Mouse (Mus musculus) hindbrain, embryonic 13.5 days (tissue): ENCODE measurements around the gene Taldo1. TPM values are rescaled to one million over a fixed set of nuclear protein-coding genes. Genes with fewer than 3 reads are reported as not detected.
"Not testable (repeated sequence)": the region's sequence is repeated elsewhere in the genome, so short reads cannot be mapped to it uniquely, and the experiment has no call there.

ENCODE experiments used
- ATAC-seq: fragments of 200-750 bp; cut with Nextera tagmentation; 2 replicates; pipeline ENCODE4 v1.8.0; 2017; ENCODE audit warnings: moderate TSS enrichment; ENCODE audit not compliant: low FRiP score
- H3K27ac ChIP-seq: fragments of 300-500 bp; sonication (generic); 2 replicates; pipeline ENCODE4 v1.5.1; 2015; ENCODE audit warnings: inconsistent platforms, mild to moderate bottlenecking, moderate library complexity
- H3K27me3 ChIP-seq: fragments of 300-500 bp; sonication (generic); 2 replicates; pipeline ENCODE4 v1.6.1; 2015; ENCODE audit warnings: mild to moderate bottlenecking, inconsistent platforms
- H3K36me3 ChIP-seq: fragments of 300-500 bp; sonication (generic); 2 replicates; pipeline ENCODE4 v1.6.1; 2015; ENCODE audit warnings: mild to moderate bottlenecking, inconsistent platforms
- H3K4me1 ChIP-seq: fragments of 300-500 bp; sonication (generic); replicated peaks from 2 replicates; pipeline ENCODE4 v1.6.1; 2015; ENCODE audit warnings: inconsistent platforms
- H3K4me2 ChIP-seq: fragments of 300-500 bp; sonication (generic); 2 replicates; pipeline ENCODE4 v1.6.1; 2015; ENCODE audit warnings: inconsistent platforms, mild to moderate bottlenecking, moderate library complexity
- H3K4me3 ChIP-seq: fragments of 300-500 bp; sonication (generic); 2 replicates; pipeline ENCODE4 v1.5.1; 2015; ENCODE audit warnings: mild to moderate bottlenecking, inconsistent platforms
- H3K9ac ChIP-seq: fragments of 300-500 bp; sonication (generic); 2 replicates; pipeline ENCODE4 v1.6.1; 2015; ENCODE audit warnings: mild to moderate bottlenecking, inconsistent platforms
- H3K9me3 ChIP-seq: fragments of 300-500 bp; sonication (generic); 2 replicates; pipeline ENCODE4 v1.6.1; 2016; ENCODE audit warnings: inconsistent platforms
- WGBS: fragments of 180-500 bp; shearing (Covaris S2); methylation state at CpG from one replicate; pipeline ENCODE4 v1.1.7; 2015; 5-methylcytosine and 5-hydroxymethylcytosine counted together
- polyA plus RNA-seq: library from polyadenylated mRNA; unstranded; fragments of >200 nt; fragmentation: Nextera tagmentation; extraction: Ambion mirVana; gene quantifications from 2 replicates; pipeline ENCODE4 v1.2.1, GENCODE M21; 2015

Taldo1 gene
- polyA plus RNA-seq, 1 experiment from 2014 or later = 346 TPM

DNA sequence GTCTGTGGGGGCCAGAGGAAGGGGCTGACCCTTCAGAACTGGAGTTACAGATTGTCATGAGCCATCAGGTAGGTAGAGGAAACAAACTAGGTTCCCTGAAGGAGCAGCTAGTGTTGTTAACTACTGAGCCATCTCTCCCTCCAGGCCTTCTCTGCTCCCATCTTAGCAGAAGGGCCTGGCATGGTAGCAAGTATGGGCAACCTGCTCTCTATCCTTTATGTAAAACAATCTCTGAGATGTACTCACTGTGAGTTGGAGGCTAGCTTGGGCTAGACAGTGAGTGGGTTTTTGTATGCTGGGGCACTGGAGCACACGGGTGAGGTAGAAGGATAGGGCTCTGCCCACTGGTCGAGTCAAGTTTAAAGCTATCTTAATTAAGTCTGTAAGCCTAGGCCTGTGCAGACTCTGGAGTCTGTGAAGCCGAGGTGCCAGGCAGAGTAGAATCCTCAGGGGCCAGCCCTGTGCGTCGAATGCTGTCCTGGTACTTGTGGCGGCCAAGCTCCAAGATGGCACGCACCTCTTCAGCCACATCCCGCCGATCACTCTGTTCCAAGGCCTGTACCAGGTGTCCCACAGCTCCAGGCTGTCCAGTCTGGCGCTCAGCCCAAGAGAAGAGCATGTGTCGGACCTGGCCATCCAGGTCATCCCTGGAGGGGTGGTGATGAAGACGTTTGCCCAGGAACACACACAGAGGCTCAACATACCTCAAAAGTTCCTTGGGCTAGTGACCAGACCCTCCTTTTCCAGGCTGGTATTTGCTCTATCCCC, 46.4 kb downstream of the Taldo1 start:
- peaks cover 11% of the 10 kb centered on the region for H3K36me3 ChIP-seq
- peak overlapping the region; percentile 86; the same call in 1 of the 2 replicates for H3K27ac ChIP-seq
- H3K4me3 ChIP-seq = 0 out of 2 replicates have a peak overlapping the region, but pooled peaks have one; percentile 64
- H3K4me2 ChIP-seq = peak overlapping the region; percentile 77; the same call in 1 of the 2 replicates
- H3K9ac ChIP-seq = peak overlapping the region; percentile 85; the same call in 1 of the 2 replicates
- no peaks in the 10 kb centered on the region for H3K9me3 ChIP-seq
- no peak for ATAC-seq
- H3K27me3 ChIP-seq = no peaks in the 10 kb centered on the region
- H3K4me1 ChIP-seq = peaks cover 57% of the 10 kb centered on the region
- WGBS = 93% methylated on average over 12 of the region's 12 CpGs

DNA sequence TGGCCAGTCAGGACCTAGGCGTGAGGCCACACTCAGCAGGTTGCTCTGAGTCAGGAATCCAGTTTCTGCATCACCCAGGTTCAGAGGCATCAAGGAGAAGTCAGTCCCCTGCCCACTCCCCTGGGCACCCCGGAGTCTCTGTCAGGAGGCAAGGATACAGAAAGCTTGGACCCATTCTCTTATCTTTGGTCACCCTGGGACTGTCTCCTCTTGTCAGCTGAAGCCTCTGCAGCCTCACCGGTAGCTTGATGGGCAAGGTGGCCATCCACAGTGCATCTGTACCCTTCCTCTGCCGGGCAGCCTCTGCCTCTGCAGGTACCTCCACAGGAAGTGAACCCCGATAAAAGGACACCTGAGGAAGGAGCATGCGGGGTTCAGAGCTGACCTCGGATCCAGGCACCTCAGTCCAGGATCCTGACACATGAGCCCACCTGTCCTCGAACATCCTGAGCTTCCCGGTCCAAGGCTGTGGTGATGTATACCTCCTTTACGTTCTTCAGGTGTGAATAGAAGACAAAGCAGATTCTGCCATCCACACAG, 47.2 kb downstream of the Taldo1 start:
- 94% methylated on average over 10 of the region's 10 CpGs for WGBS
- Histone ChIP-seq H3K27me3 (no peaks in the 10 kb centered on the region), H3K9me3 (no peaks in the 10 kb centered on the region), H3K9ac (no peak overlapping the region; the same call in 1 of the 2 replicates), H3K4me1 (peaks cover 57% of the 10 kb centered on the region), H3K27ac (no peak overlapping the region), H3K4me3 (no peak overlapping the region), H3K4me2 (no peak overlapping the region), H3K36me3 (peaks cover 6% of the 10 kb centered on the region; the same call in 1 of the 2 replicates)
- no peak for ATAC-seq

DNA sequence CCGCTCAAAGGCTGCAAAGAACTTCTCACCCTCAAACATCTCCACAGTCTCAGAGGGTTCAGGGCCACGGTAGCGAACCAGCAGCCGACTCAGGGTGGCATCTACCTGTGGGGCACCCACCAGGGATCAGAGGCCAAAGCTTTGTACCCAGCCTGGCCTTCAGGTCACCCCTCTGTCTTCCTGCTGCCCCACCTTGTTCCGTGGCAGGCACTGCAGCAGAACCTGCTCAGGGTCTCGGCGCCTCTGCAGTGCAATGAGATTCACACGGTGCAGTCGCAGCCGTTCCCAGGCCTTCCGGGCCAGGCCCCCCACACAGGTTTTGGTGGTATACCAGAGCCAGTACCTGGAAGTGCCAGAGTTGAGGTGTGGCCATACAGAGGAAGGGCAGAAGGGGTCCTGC, 47.8 kb downstream of the Taldo1 start:
- ATAC-seq = no peak
- 93% methylated on average over 11 of the region's 11 CpGs for WGBS
- H3K4me3 ChIP-seq = no peak overlapping the region
- peaks cover 6% of the 10 kb centered on the region; the same call in 1 of the 2 replicates for H3K36me3 ChIP-seq
- no peak overlapping the region for H3K4me2 ChIP-seq
- H3K27ac ChIP-seq = no peak overlapping the region
- no peaks in the 10 kb centered on the region for H3K9me3 ChIP-seq
- no peaks in the 10 kb centered on the region for H3K27me3 ChIP-seq
- 0 out of 2 replicates have a peak overlapping the region, but pooled peaks have one; percentile 13 for H3K9ac ChIP-seq
- peaks cover 52% of the 10 kb centered on the region for H3K4me1 ChIP-seq

DNA sequence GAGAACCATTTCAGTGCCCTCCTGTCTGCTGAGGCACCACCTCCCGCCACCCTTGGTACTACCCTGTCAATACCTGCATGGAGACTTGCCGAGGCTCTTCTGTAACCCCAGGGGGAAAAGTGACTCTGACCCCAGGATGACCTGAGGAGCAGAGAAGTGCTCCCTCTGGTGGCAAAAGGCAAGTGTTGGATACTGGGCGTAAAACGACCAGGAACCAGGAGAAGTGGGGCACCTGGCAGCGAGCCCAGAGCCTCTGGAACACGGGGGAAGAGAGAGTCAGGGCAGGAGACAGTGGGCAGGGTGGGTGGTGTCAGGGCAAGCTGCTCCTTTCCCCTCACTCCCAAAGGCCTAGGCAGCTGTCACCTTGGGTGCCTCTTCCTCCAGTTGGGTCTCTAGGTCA, 48.6 kb downstream of the Taldo1 start:
- Histone ChIP-seq H3K4me3 (no peak overlapping the region), H3K27ac (no peak overlapping the region), H3K9me3 (no peaks in the 10 kb centered on the region), H3K9ac (no peak overlapping the region), H3K4me2 (no peak overlapping the region), H3K4me1 (peaks cover 44% of the 10 kb centered on the region), H3K27me3 (no peaks in the 10 kb centered on the region), H3K36me3 (peaks cover 6% of the 10 kb centered on the region; the same call in 1 of the 2 replicates)
- 37% methylated on average over 6 of the region's 6 CpGs for WGBS
- no peak for ATAC-seq

DNA sequence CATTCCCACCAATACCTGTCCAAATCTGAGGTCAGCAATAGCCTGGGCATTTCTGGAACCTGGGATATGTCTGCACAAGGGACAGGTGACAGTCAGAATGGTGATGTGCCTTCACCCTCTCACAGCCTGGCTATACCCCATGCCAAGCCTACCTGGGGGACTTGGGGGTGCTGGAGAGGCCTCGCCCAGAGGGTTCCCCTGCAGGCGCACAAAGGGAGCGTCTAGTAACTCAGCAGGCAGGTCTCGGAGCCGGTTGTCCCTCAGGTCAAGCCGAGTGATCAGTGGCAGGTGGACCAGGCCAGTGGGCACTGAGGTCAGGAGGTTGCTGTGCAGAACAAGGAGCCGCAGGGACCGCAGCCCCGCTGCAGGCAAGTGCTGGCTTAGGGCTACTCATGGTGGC, 49.5 kb downstream of the Taldo1 start:
- no peak for ATAC-seq

DNA sequence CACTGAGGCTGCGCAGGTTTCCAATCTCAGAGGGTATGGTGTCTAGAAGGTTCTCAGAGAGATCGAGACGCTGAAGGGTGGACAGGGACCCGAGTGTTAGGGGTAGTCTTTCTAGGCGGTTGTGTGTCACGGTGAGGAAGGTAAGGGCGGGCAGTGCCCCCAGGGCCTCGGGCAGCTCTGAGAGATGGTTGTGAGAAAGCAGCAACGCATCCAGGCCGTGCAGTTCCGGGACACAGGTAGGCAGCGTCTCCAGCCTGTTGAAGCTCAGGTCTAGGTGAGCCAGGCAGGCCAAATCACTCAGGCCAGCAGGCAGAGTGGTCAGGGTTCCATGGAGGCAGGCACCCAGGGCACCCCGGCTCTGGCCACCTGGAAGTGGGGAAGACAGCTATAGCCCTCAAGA, 50.2 kb downstream of the Taldo1 start:
- H3K4me3 ChIP-seq = no peak overlapping the region
- 96% methylated on average over 13 of the region's 13 CpGs for WGBS
- H3K4me2 ChIP-seq = peak overlapping the region; percentile 64
- H3K36me3 ChIP-seq = peaks cover 6% of the 10 kb centered on the region; the same call in 1 of the 2 replicates
- no peak overlapping the region for H3K27ac ChIP-seq
- peaks cover 28% of the 10 kb centered on the region for H3K4me1 ChIP-seq
- ATAC-seq = no peak
- H3K27me3 ChIP-seq = no peaks in the 10 kb centered on the region
- H3K9me3 ChIP-seq = no peaks in the 10 kb centered on the region
- peak overlapping the region; percentile 70 for H3K9ac ChIP-seq

More for the DNA sequence above, 49.5 kb downstream of the Taldo1 start:
- Histone ChIP-seq H3K9ac (peak overlapping the region; percentile 58; the same call in 1 of the 2 replicates), H3K27ac (no peak overlapping the region), H3K4me3 (no peak overlapping the region), H3K9me3 (no peaks in the 10 kb centered on the region), H3K36me3 (peaks cover 6% of the 10 kb centered on the region; the same call in 1 of the 2 replicates), H3K4me2 (no peak overlapping the region), H3K27me3 (no peaks in the 10 kb centered on the region), H3K4me1 (peaks cover 36% of the 10 kb centered on the region)
- WGBS = 93% methylated on average over 9 of the region's 9 CpGs

DNA sequence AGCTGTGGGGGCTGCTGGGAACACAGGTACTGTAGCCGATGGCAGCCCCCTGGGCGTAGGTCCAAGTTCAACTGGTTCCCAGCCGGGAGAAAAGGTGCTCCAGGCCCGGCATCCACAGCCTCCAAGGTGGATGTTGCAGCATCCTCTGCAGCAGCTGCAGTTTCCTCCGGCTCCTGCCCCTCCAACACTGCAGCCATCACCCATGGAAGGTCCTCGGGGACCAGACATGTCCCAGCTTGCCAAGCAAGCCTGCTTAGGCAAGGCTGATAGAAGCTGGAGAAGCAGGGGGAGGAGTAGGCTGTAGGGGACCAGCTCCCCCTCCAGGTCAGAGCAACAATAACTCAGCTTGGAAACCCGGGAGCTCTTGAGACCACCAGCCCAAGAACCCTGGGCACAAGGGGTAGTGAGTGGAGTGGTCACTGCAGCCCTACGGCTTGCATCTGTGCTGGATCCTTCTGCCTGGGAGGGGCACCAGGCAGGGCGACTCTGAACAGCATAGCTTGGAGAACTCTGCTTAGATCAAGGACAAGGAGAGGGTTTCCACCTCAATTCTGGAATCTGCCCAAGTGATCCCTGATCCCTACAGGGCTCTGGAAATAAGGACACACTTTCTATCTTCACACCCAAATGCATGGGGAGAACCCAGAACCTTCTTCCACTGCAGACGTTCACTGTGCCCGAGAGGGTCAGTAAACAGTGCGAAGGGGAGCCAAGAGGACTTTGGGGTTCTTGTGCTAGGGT, 51.3 kb downstream of the Taldo1 start:
- Histone ChIP-seq H3K27ac (no peak overlapping the region), H3K9me3 (no peaks in the 10 kb centered on the region), H3K4me3 (peak overlapping the region; percentile 37), H3K27me3 (no peaks in the 10 kb centered on the region), H3K9ac (peak overlapping the region; percentile 70), H3K4me1 (peaks cover 24% of the 10 kb centered on the region), H3K36me3 (peaks cover 6% of the 10 kb centered on the region; the same call in 1 of the 2 replicates), H3K4me2 (peak overlapping the region; percentile 64)
- no peak for ATAC-seq
- 26% methylated on average over 12 of the region's 12 CpGs for WGBS

DNA sequence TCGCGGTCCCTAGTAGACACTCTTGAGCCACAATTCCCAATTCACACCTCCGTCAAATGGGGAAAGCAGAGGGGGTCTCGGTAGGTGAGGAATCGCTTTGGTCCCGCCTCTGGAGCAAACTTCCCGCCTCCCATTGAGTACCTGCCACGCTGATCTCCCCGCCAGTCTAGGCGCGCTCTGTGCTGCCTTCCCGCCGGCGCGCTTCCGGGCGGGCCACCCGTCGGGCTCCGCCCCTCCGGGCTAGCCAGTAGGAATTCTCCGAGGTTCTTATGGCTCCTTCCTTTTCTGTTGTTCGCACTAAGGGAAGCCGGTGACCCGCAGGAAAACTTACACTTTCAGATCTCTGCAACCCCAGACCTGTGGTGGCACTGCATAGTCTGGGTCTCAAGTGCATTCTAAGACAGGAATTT, 51.8 kb downstream of the Taldo1 start, which contains the start of gene Pidd1:
Pidd1 (minus strand) TSS at position 198 of the 410 bp plus-strand sequence.
- peak within 1 kb of the TSS; percentile 70 for H3K9ac ChIP-seq
- H3K27ac ChIP-seq = no peak within 1 kb of the TSS
- H3K36me3 ChIP-seq = peaks cover 9% of the 10 kb centered on the region
- H3K4me2 ChIP-seq = peak within 1 kb of the TSS; percentile 64
- ATAC-seq = no peak
- no peaks in the 10 kb centered on the region for H3K9me3 ChIP-seq
- H3K4me1 ChIP-seq = peaks cover 30% of the 10 kb centered on the region
- WGBS = under 1% methylated on average over 25 of the region's 25 CpGs
- H3K4me3 ChIP-seq = peak within 1 kb of the TSS; percentile 37
- H3K27me3 ChIP-seq = no peaks in the 10 kb centered on the region

DNA sequence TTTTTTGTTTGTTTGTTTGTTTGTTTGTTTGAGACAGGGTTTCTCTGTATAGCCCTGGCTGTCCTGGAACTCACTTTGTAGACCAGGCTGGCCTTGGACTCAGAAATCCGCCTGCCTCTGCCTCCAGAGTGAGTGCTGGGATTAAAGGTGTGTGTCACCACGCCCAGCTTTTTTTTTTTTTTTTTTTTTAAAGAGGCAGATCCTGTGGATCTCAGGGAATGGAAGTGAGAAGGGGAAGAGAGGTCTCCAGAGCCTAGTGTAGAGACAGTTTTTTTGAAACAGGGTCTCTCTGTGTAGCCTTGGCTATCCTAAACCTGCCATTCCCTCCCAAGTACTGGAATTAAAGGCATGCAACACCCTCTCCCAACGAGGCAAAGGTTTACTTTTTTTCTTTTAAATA, 54.4 kb downstream of the Taldo1 start:
- not testable (repeated sequence) for H3K4me3 ChIP-seq, H3K27me3 ChIP-seq, H3K27ac ChIP-seq, H3K9me3 ChIP-seq, H3K9ac ChIP-seq, ATAC-seq
- 90% methylated on average over 3 of the region's 3 CpGs for WGBS
- peak overlapping the region; percentile 52 for H3K4me2 ChIP-seq
- H3K36me3 ChIP-seq = peaks cover 25% of the 10 kb centered on the region
- H3K4me1 ChIP-seq = peaks cover 35% of the 10 kb centered on the region

DNA sequence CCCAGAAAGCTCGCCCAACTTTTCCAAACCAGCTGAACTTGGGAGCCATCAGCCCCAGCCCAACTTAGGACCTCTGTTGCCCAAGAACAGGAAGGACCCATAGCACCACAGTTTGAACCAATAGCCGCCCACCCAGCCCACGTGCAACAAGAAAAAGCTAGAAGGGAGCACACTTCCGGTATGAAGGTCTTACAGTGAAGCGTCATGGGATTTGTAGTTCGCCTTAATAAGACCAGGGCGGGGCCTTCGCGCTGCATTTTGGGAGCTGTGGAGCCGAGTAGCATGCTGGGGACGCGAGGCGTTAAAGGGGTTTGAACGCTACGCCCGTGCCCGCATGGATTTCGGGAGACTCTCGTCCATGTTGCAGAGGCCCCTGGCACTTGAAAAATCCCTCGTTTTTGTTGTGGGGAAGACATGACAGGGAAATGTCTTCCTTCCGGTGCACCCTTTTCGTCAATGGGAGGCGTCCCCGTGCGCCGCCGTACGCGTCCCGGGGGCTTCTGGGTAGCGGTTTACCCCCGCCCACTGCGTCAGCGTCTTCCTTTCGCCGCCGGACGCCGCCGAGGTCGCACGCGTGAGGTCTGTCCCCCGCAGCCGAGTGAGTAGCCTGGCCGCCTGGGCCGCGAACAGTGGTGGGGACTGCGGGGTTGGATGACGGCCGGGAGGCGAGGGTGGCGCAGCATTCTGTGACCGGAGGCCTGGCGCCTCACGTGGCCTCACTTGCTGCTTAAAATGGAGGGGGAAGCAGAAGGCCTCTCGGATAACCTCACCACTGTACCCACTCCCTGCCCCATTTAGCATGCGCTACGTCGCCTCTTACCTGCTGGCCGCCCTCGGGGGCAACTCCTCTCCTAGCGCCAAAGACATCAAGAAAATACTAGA, 55.4 kb downstream of the Taldo1 start, which contains the start of gene Rplp2:
Rplp2 (plus strand) TSS at position 261 of the 882 bp plus-strand sequence.
- Histone ChIP-seq H3K4me1 (peaks cover 33% of the 10 kb centered on the region), H3K4me2 (peak within 1 kb of the TSS; percentile 79), H3K27me3 (no peaks in the 10 kb centered on the region), H3K9me3 (no peaks in the 10 kb centered on the region), H3K9ac (peak within 1 kb of the TSS; percentile 94), H3K36me3 (peaks cover 35% of the 10 kb centered on the region), H3K4me3 (peak within 1 kb of the TSS; percentile 86), H3K27ac (peak within 1 kb of the TSS; percentile 96)
- WGBS = under 1% methylated on average over 63 of the region's 63 CpGs
- peak; percentile 94 for ATAC-seq

DNA sequence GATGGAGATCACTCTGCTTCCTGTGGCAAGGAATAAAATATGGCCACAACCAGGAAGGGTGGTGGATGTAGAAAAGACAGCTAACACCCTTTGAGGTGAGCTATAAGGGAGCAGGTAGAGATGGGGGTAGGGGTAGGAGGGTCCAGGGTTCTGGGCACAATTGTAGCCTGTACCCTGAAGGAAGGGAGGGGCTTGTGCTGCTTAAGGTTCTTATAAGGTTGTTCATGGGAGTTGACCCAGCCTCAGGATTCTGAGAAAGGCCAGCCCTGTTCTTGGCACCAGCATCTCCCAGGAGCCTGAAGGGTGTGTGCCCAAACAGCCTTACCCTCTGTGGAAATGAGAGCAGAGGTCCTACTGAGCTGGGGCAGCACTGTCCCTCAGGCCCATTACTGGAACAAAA, 59.9 kb downstream of the Taldo1 start:
- ATAC-seq = no peak

More for the DNA sequence above, 59.9 kb downstream of the Taldo1 start:
- Histone ChIP-seq H3K36me3 (peaks cover 35% of the 10 kb centered on the region), H3K4me3 (no peak overlapping the region), H3K27ac (no peak overlapping the region), H3K27me3 (0 out of 2 replicates have a peak, but pooled peaks cover 3% of the 10 kb centered on the region), H3K9me3 (no peaks in the 10 kb centered on the region), H3K9ac (no peak overlapping the region), H3K4me2 (no peak overlapping the region), H3K4me1 (peaks cover 38% of the 10 kb centered on the region)
